Mouse (Mus musculus) liver, postnatal 0 days (tissue): ENCODE results near the gene Cdc7.

Source experiments
- CTCF ChIP-seq: sonication (generic); IDR thresholded peaks from 2 replicates; pipeline ENCODE4 v1.5.1; 2016; ENCODE audit warnings: antibody characterized with exemption, low read depth
- EP300 ChIP-seq: IDR thresholded peaks from 2 replicates; pipeline ENCODE4 v1.6.1; 2016; ENCODE audit warnings: antibody characterized with exemption, low read depth, mild to moderate bottlenecking

DNA sequence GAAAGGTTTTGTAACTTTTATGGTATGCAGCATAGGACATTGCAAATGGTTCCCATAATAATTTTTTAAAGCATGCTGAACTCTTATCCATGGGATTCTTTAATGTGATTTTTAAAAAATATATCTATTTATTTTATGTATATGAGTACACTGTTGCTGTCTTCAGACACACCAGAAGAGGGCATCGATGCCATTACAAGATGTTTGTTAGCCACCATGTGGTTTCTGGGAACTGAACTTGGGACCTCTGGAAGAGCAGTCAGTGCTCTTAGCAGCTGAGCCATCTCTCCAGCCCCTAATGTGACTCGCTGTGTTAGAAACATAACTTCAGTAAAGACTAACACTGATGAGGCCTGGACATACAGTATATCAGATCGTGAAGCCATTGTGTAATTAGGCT lies 2.3 kb downstream of the Cdc7 start:
- TF ChIP-seq CTCF = no peak
- TF ChIP-seq EP300 = no peak
